Mouse (Mus musculus): ENCODE data around the gene Mcat. TPM values are rescaled to one million over a fixed set of nuclear protein-coding genes. Genes with fewer than 3 reads are reported as not detected.

Gene Mcat
- total and polyA plus RNA-seq, 3 experiments: 32.2 to 40.8 (median 38.7) TPM

DNA sequence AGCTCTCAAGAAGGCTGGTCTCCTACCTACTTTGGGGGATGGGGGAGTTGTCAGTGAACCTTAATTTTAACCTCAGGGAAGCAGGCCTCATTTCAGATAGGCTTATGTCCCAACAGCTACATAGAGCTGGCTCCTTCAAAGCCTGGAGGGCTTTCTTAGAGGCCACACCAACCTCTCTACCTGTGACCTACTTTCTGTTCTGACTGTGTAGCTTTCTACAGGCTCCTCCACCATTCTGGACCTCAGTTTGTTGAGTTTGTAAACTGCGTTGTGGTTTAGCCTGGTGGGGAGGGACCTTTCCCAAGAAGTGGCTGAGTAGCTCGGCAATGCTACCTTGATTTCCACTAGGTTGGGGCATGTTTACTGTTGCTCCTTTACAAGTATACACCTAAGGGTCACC, 35.8 kb downstream of the Mcat start:
- Histone ChIP-seq H3K4me1 (ENCODE audit: control insufficient read depth, insufficient read depth, low read length) (peaks cover 16% of the 10 kb centered on the region), H3K9ac (ENCODE audit: low read depth, low read length) (peak overlapping the region; percentile 66), H3K27ac (peak overlapping the region; percentile 91; the same call in 1 of the 2 replicates), H3K4me3 (peak overlapping the region; percentile 66), H3K36me3 (ENCODE audit: control insufficient read depth, insufficient read depth, low read length) (peaks cover 4% of the 10 kb centered on the region; the same call in 1 of the 2 replicates), H3K27me3 (ENCODE audit: control insufficient read depth, insufficient read depth, low read length) (no peaks in the 10 kb centered on the region), H3K79me2 (replicated peaks; ENCODE audit: control insufficient read depth, insufficient read depth, low read length) (peaks cover 2% of the 10 kb centered on the region; the same call in 1 of the 2 replicates)
- intact Hi-C loops (cut with DNase I): loop anchor here (5.0 kb wide), 1 partner anchor 35 kb away; the partner anchor contains the start of genes Mcat and Tspo
- WGBS: 63% methylated on average over 2 of the region's 2 CpGs
- no peak for DNase-seq
- TF ChIP-seq EP300 (IDR thresholded peaks at IDR 0.05; ENCODE audit: insufficient read depth, low read depth, low read length) (no peak), POLR2A (IDR thresholded peaks at IDR 0.05; ENCODE audit: insufficient read depth, low read depth, low read length) (no peak), CTCF (IDR thresholded peaks at IDR 0.05) (no peak)

DNA sequence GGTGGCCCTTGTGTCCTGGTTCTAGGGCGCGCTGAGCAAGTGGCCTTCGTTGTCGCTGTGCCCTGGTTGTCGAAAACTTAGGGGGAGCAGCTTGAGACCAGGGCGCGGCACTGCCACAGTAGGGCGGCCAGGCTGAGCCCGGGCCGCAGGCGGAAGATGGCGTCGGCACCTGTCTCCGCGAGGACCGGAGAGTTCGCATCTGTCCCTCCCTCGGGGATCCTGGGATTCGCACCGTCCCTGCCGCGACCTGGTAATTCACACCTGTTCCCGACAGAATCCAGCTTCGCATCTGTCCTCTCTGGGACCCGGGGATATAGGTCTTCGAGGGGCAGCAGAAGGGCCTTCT, 36.5 kb downstream of the Mcat start:
- Histone ChIP-seq H3K36me3 (ENCODE audit: control insufficient read depth, insufficient read depth, low read length) (peaks cover 4% of the 10 kb centered on the region; the same call in 1 of the 2 replicates), H3K27me3 (ENCODE audit: control insufficient read depth, insufficient read depth, low read length) (no peaks in the 10 kb centered on the region), H3K27ac (peak overlapping the region; percentile 91), H3K4me1 (ENCODE audit: control insufficient read depth, insufficient read depth, low read length) (peaks cover 16% of the 10 kb centered on the region), H3K9ac (ENCODE audit: low read depth, low read length) (peak overlapping the region; percentile 66), H3K4me3 (peak overlapping the region; percentile 66), H3K79me2 (replicated peaks; ENCODE audit: control insufficient read depth, insufficient read depth, low read length) (peaks cover 2% of the 10 kb centered on the region; the same call in 1 of the 2 replicates)
- TF ChIP-seq EP300 (IDR thresholded peaks at IDR 0.05; ENCODE audit: insufficient read depth, low read depth, low read length): no peak
- no peak for TF ChIP-seq POLR2A (IDR thresholded peaks at IDR 0.05; ENCODE audit: insufficient read depth, low read depth, low read length)
- no peak for TF ChIP-seq CTCF (IDR thresholded peaks at IDR 0.05)
- intact Hi-C loops (cut with DNase I): loop anchor here (5.0 kb wide), 1 partner anchor 35 kb away; the partner anchor contains the start of genes Mcat and Tspo
- WGBS: 3% methylated on average over 26 of the region's 26 CpGs
- no peak for DNase-seq

DNA sequence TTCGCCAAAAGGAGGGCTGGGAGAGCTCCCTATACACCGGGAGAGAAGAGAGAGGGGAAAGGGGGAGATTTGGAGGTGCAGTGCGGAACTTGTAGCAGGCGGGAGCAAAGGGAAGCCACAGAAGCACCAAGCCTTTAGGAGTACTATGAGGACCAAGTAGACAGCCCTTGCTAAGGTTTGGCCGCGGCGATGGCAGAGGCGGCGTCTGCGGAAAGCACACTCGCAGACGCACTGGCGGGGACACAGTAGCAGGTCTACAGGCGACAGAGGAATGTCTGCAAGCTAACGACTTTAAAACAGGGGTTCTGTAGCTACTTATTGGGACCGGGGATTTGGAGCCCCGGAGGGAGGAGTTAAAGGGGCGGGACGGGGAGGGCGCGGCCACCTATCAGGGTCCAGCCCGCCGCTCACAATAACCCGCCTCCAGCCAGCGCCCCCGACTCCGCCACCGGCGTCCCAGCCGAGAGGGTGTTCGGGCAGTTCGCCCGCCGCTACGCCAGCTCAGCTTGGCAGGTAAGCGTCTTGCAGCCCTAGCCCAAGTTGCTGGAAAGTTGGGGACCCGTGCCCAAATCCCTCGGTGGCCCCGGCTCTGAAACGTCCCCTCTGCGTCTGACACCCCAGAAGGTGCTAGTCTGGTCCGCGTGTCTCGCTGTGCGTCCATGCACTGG, 37.0 kb downstream of the Mcat start, which contains the start of gene Bik:
Gene Bik, plus strand, starts transcription at position 439 of the 668 bp plus-strand sequence.
- WGBS: 1% methylated on average over 45 of the region's 45 CpGs
- Histone ChIP-seq H3K4me1 (ENCODE audit: control insufficient read depth, insufficient read depth, low read length) (peaks cover 16% of the 10 kb centered on the region), H3K27me3 (ENCODE audit: control insufficient read depth, insufficient read depth, low read length) (no peaks in the 10 kb centered on the region), H3K4me3 (peak within 1 kb of the TSS; percentile 66), H3K9ac (ENCODE audit: low read depth, low read length) (peak within 1 kb of the TSS; percentile 66), H3K36me3 (ENCODE audit: control insufficient read depth, insufficient read depth, low read length) (peaks cover 4% of the 10 kb centered on the region; the same call in 1 of the 2 replicates), H3K79me2 (replicated peaks; ENCODE audit: control insufficient read depth, insufficient read depth, low read length) (peaks cover 2% of the 10 kb centered on the region; the same call in 1 of the 2 replicates), H3K27ac (peak within 1 kb of the TSS; percentile 91)
- intact Hi-C loops (cut with DNase I): loop anchor here (5.0 kb wide), 1 partner anchor 36 kb away; the partner anchor contains the start of genes Mcat and Tspo
- TF ChIP-seq CTCF (IDR thresholded peaks at IDR 0.05): no peak
- TF ChIP-seq EP300 (IDR thresholded peaks at IDR 0.05; ENCODE audit: insufficient read depth, low read depth, low read length): no peak
- peak; percentile 82 for TF ChIP-seq POLR2A (IDR thresholded peaks at IDR 0.05; ENCODE audit: insufficient read depth, low read depth, low read length)
- DNase-seq: peak; percentile 83 to 84

- Histone ChIP-seq H3K27ac (peak overlapping the region; percentile 91), H3K9ac (ENCODE audit: low read depth, low read length) (peak overlapping the region; percentile 61), H3K27me3 (ENCODE audit: control insufficient read depth, insufficient read depth, low read length) (no peaks in the 10 kb centered on the region), H3K79me2 (replicated peaks; ENCODE audit: control insufficient read depth, insufficient read depth, low read length) (peaks cover 2% of the 10 kb centered on the region; the same call in 1 of the 2 replicates), H3K4me1 (ENCODE audit: control insufficient read depth, insufficient read depth, low read length) (peaks cover 6% of the 10 kb centered on the region), H3K36me3 (ENCODE audit: control insufficient read depth, insufficient read depth, low read length) (peaks cover 2% of the 10 kb centered on the region; the same call in 1 of the 2 replicates), H3K4me3 (peak overlapping the region; percentile 36; the same call in 1 of the 2 replicates)
- DNase-seq: no peak
- 66% methylated on average over 3 of the region's 3 CpGs for WGBS
- TF ChIP-seq POLR2A (IDR thresholded peaks at IDR 0.05; ENCODE audit: insufficient read depth, low read depth, low read length) (no peak), CTCF (IDR thresholded peaks at IDR 0.05) (no peak), EP300 (IDR thresholded peaks at IDR 0.05; ENCODE audit: insufficient read depth, low read depth, low read length) (no peak)
- intact Hi-C loops (cut with DNase I): no loop called here
Measured at GRCm38 (mm10) chr15:83524333-83524729, 39.3 kb downstream of the Mcat start.

DNA sequence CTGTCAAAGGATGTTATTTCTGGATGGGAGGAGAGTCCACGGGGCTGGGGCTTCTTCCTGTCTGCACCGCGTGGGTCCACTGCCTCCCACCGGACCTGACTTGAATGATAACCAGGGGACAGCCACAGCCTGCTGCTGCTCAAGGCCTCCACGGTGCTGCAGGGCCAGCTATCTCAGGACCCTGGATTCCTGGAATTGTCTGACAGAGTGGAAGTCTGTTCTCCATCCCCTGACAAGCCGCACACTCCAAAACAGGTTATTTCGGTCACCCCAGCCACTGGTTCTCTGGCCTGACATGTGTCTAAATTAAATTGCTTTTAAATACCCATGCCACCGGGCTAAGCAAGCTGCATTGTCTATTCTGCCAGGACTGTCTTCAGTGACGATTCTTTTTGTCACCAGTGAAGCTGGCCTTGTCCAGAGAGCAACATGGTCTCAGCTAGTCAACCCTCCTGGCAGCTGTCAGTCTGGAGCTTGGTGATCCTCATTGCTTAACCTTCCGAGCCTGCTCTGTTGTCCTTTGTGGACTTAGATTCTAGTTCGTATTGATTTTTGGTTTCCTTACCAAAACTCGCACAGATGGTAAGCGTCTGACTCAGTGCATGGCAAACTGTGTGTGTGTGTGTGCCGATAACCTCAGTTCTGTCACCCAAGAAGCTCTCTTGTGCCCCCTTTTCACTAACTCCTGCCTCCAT, 39.8 kb downstream of the Mcat start:
- intact Hi-C loops (cut with DNase I): no loop called here
- peaks cover 2% of the 10 kb centered on the region; the same call in 1 of the 2 replicates for H3K79me2 ChIP-seq (replicated peaks; ENCODE audit: control insufficient read depth, insufficient read depth, low read length)
- WGBS: 33% methylated on average over 14 of the region's 14 CpGs
- peaks cover 4% of the 10 kb centered on the region for H3K4me1 ChIP-seq (ENCODE audit: control insufficient read depth, insufficient read depth, low read length)
- peak overlapping the region; percentile 61 for H3K9ac ChIP-seq (ENCODE audit: low read depth, low read length)
- H3K27me3 ChIP-seq (ENCODE audit: control insufficient read depth, insufficient read depth, low read length): no peaks in the 10 kb centered on the region
- TF ChIP-seq EP300 (IDR thresholded peaks at IDR 0.05; ENCODE audit: insufficient read depth, low read depth, low read length) (0 out of 2 replicates have a peak, but pooled peaks have one; percentile 60), CTCF (IDR thresholded peaks at IDR 0.05) (no peak), POLR2A (IDR thresholded peaks at IDR 0.05; ENCODE audit: insufficient read depth, low read depth, low read length) (peak; percentile 63)
- peak overlapping the region; percentile 91 for H3K27ac ChIP-seq
- H3K4me3 ChIP-seq: peak overlapping the region; percentile 36; the same call in 1 of the 2 replicates
- peaks cover 2% of the 10 kb centered on the region; the same call in 1 of the 2 replicates for H3K36me3 ChIP-seq (ENCODE audit: control insufficient read depth, insufficient read depth, low read length)
- DNase-seq: peak; percentile 45 to 60

Measured in heart, adult 2 months (tissue).